Mouse (Mus musculus): Measurements from ENCODE around the gene Rxfp2. TPM values are rescaled to one million over a fixed set of nuclear protein-coding genes. Genes with fewer than 3 reads are reported as not detected.

Rxfp2 gene
- polyA plus RNA-seq, 1 experiment from 2014 or later = 0.70 TPM

- Histone ChIP-seq H3K4me2 (ENCODE audit: low read depth, low read length) (no peak overlapping the region), H3K36me3 (ENCODE audit: control insufficient read depth, insufficient read depth, low read length) (no peaks in the 10 kb centered on the region), H3K27ac (ENCODE audit: low read length) (no peak overlapping the region), H3K9me3 (ENCODE audit: control insufficient read depth, low read length) (no peaks in the 10 kb centered on the region), H3K4me3 (ENCODE audit: low read length) (no peak overlapping the region), H3K27me3 (ENCODE audit: control insufficient read depth, insufficient read depth, low read depth, low read length) (no peaks in the 10 kb centered on the region), H3K9ac (ENCODE audit: low read length) (no peak overlapping the region), H3K4me1 (replicated peaks; ENCODE audit: control insufficient read depth, insufficient read depth, low read length) (no peaks in the 10 kb centered on the region)
- ATAC-seq (ENCODE audit: low read depth) = no peak
- WGBS = 77% methylated on average over 4 of the region's 4 CpGs
Observed at GRCm38 (mm10) chr5:150053294-150053693, 34.8 kb downstream of the Rxfp2 start.

- H3K9ac ChIP-seq (ENCODE audit: low read length) = no peak overlapping the region
Observed at GRCm38 (mm10) chr5:150053956-150054355, 35.5 kb downstream of the Rxfp2 start.

GRCm38 (mm10) chr5:150055322-150055721, 36.8 kb downstream of the Rxfp2 start:
- no peaks in the 10 kb centered on the region for H3K4me1 ChIP-seq (replicated peaks; ENCODE audit: control insufficient read depth, insufficient read depth, low read length)
- H3K4me2 ChIP-seq (ENCODE audit: low read depth, low read length) = no peak overlapping the region
- H3K9ac ChIP-seq (ENCODE audit: low read length) = no peak overlapping the region
- H3K4me3 ChIP-seq (ENCODE audit: low read length) = no peak overlapping the region
- 93% methylated on average over 1 of the region's 1 CpGs for WGBS
- no peaks in the 10 kb centered on the region for H3K9me3 ChIP-seq (ENCODE audit: control insufficient read depth, low read length)
- H3K36me3 ChIP-seq (ENCODE audit: control insufficient read depth, insufficient read depth, low read length) = no peaks in the 10 kb centered on the region
- H3K27me3 ChIP-seq (ENCODE audit: control insufficient read depth, insufficient read depth, low read depth, low read length) = no peaks in the 10 kb centered on the region
- no peak overlapping the region for H3K27ac ChIP-seq (ENCODE audit: low read length)
- ATAC-seq (ENCODE audit: low read depth) = no peak

More at GRCm38 (mm10) chr5:150053956-150054355, 35.5 kb downstream of the Rxfp2 start:
- Histone ChIP-seq H3K27me3 (ENCODE audit: control insufficient read depth, insufficient read depth, low read depth, low read length) (no peaks in the 10 kb centered on the region), H3K9me3 (ENCODE audit: control insufficient read depth, low read length) (no peaks in the 10 kb centered on the region), H3K27ac (ENCODE audit: low read length) (no peak overlapping the region), H3K4me3 (ENCODE audit: low read length) (no peak overlapping the region), H3K36me3 (ENCODE audit: control insufficient read depth, insufficient read depth, low read length) (no peaks in the 10 kb centered on the region), H3K4me2 (ENCODE audit: low read depth, low read length) (no peak overlapping the region), H3K4me1 (replicated peaks; ENCODE audit: control insufficient read depth, insufficient read depth, low read length) (no peaks in the 10 kb centered on the region)
- 79% methylated on average over 7 of the region's 7 CpGs for WGBS
- no peak for ATAC-seq (ENCODE audit: low read depth)

GRCm38 (mm10) chr5:150056056-150056455, 37.6 kb downstream of the Rxfp2 start:
- Histone ChIP-seq H3K9ac (ENCODE audit: low read length) (no peak overlapping the region), H3K4me1 (replicated peaks; ENCODE audit: control insufficient read depth, insufficient read depth, low read length) (no peaks in the 10 kb centered on the region), H3K4me2 (ENCODE audit: low read depth, low read length) (no peak overlapping the region), H3K36me3 (ENCODE audit: control insufficient read depth, insufficient read depth, low read length) (no peaks in the 10 kb centered on the region), H3K9me3 (ENCODE audit: control insufficient read depth, low read length) (no peaks in the 10 kb centered on the region), H3K27ac (ENCODE audit: low read length) (no peak overlapping the region), H3K4me3 (ENCODE audit: low read length) (no peak overlapping the region), H3K27me3 (ENCODE audit: control insufficient read depth, insufficient read depth, low read depth, low read length) (no peaks in the 10 kb centered on the region)
- WGBS = 85% methylated on average over 5 of the region's 5 CpGs
- ATAC-seq (ENCODE audit: low read depth) = no peak

- Histone ChIP-seq H3K27ac (ENCODE audit: low read length) (no peak overlapping the region), H3K9me3 (ENCODE audit: control insufficient read depth, low read length) (no peaks in the 10 kb centered on the region), H3K4me1 (replicated peaks; ENCODE audit: control insufficient read depth, insufficient read depth, low read length) (no peaks in the 10 kb centered on the region), H3K4me3 (ENCODE audit: low read length) (no peak overlapping the region), H3K4me2 (ENCODE audit: low read depth, low read length) (no peak overlapping the region), H3K36me3 (ENCODE audit: control insufficient read depth, insufficient read depth, low read length) (no peaks in the 10 kb centered on the region), H3K9ac (ENCODE audit: low read length) (no peak overlapping the region), H3K27me3 (ENCODE audit: control insufficient read depth, insufficient read depth, low read depth, low read length) (no peaks in the 10 kb centered on the region)
- WGBS = 80% methylated on average over 5 of the region's 5 CpGs
- ATAC-seq (ENCODE audit: low read depth) = no peak
Observed at GRCm38 (mm10) chr5:150058845-150059244, 40.4 kb downstream of the Rxfp2 start.

GRCm38 (mm10) chr5:150059466-150059865, 41.0 kb downstream of the Rxfp2 start:
- WGBS = 83% methylated on average over 9 of the region's 9 CpGs
- no peak overlapping the region for H3K4me3 ChIP-seq (ENCODE audit: low read length)
- H3K9me3 ChIP-seq (ENCODE audit: control insufficient read depth, low read length) = no peaks in the 10 kb centered on the region
- H3K36me3 ChIP-seq (ENCODE audit: control insufficient read depth, insufficient read depth, low read length) = no peaks in the 10 kb centered on the region
- H3K4me2 ChIP-seq (ENCODE audit: low read depth, low read length) = no peak overlapping the region
- H3K4me1 ChIP-seq (replicated peaks; ENCODE audit: control insufficient read depth, insufficient read depth, low read length) = no peaks in the 10 kb centered on the region
- H3K27ac ChIP-seq (ENCODE audit: low read length) = no peak overlapping the region
- ATAC-seq (ENCODE audit: low read depth) = no peak
- no peak overlapping the region for H3K9ac ChIP-seq (ENCODE audit: low read length)
- no peaks in the 10 kb centered on the region for H3K27me3 ChIP-seq (ENCODE audit: control insufficient read depth, insufficient read depth, low read depth, low read length)

- Histone ChIP-seq H3K36me3 (ENCODE audit: control insufficient read depth, insufficient read depth, low read length) (no peaks in the 10 kb centered on the region), H3K4me3 (ENCODE audit: low read length) (no peak overlapping the region), H3K27me3 (ENCODE audit: control insufficient read depth, insufficient read depth, low read depth, low read length) (no peaks in the 10 kb centered on the region), H3K9me3 (ENCODE audit: control insufficient read depth, low read length) (no peaks in the 10 kb centered on the region), H3K4me2 (ENCODE audit: low read depth, low read length) (no peak overlapping the region), H3K27ac (ENCODE audit: low read length) (no peak overlapping the region), H3K9ac (ENCODE audit: low read length) (no peak overlapping the region), H3K4me1 (replicated peaks; ENCODE audit: control insufficient read depth, insufficient read depth, low read length) (no peaks in the 10 kb centered on the region)
- no peak for ATAC-seq (ENCODE audit: low read depth)
- WGBS = 83% methylated on average over 9 of the region's 9 CpGs
Observed at GRCm38 (mm10) chr5:150061086-150061485, 42.6 kb downstream of the Rxfp2 start.

- no peaks in the 10 kb centered on the region for H3K4me1 ChIP-seq (replicated peaks; ENCODE audit: control insufficient read depth, insufficient read depth, low read length)
- no peak overlapping the region for H3K9ac ChIP-seq (ENCODE audit: low read length)
- no peak overlapping the region for H3K27ac ChIP-seq (ENCODE audit: low read length)
- H3K27me3 ChIP-seq (ENCODE audit: control insufficient read depth, insufficient read depth, low read depth, low read length) = no peaks in the 10 kb centered on the region
- H3K36me3 ChIP-seq (ENCODE audit: control insufficient read depth, insufficient read depth, low read length) = no peaks in the 10 kb centered on the region
- H3K9me3 ChIP-seq (ENCODE audit: control insufficient read depth, low read length) = no peaks in the 10 kb centered on the region
- no peak overlapping the region for H3K4me2 ChIP-seq (ENCODE audit: low read depth, low read length)
- ATAC-seq (ENCODE audit: low read depth) = no peak
- no peak overlapping the region for H3K4me3 ChIP-seq (ENCODE audit: low read length)
- 63% methylated on average over 10 of the region's 10 CpGs for WGBS
Observed at GRCm38 (mm10) chr5:150064286-150064685, 45.8 kb downstream of the Rxfp2 start.

GRCm38 (mm10) chr5:150070086-150070485, 51.6 kb downstream of the Rxfp2 start:
- WGBS = 19% methylated on average over 10 of the region's 10 CpGs
- H3K4me2 ChIP-seq (ENCODE audit: low read depth, low read length) = no peak overlapping the region
- no peak for ATAC-seq (ENCODE audit: low read depth)
- no peaks in the 10 kb centered on the region for H3K4me1 ChIP-seq (replicated peaks; ENCODE audit: control insufficient read depth, insufficient read depth, low read length)
- no peaks in the 10 kb centered on the region for H3K36me3 ChIP-seq (ENCODE audit: control insufficient read depth, insufficient read depth, low read length)
- H3K9me3 ChIP-seq (ENCODE audit: control insufficient read depth, low read length) = no peaks in the 10 kb centered on the region
- no peaks in the 10 kb centered on the region; the same call in 1 of the 2 replicates for H3K27me3 ChIP-seq (ENCODE audit: control insufficient read depth, insufficient read depth, low read depth, low read length)
- H3K4me3 ChIP-seq (ENCODE audit: low read length) = no peak overlapping the region
- no peak overlapping the region for H3K9ac ChIP-seq (ENCODE audit: low read length)
- no peak overlapping the region for H3K27ac ChIP-seq (ENCODE audit: low read length)

GRCm38 (mm10) chr5:150071738-150072137, 53.3 kb downstream of the Rxfp2 start:
- H3K4me3 ChIP-seq (ENCODE audit: low read length) = no peak overlapping the region

More at GRCm38 (mm10) chr5:150071738-150072137, 53.3 kb downstream of the Rxfp2 start:
- Histone ChIP-seq H3K36me3 (ENCODE audit: control insufficient read depth, insufficient read depth, low read length) (no peaks in the 10 kb centered on the region), H3K9ac (ENCODE audit: low read length) (no peak overlapping the region), H3K4me1 (replicated peaks; ENCODE audit: control insufficient read depth, insufficient read depth, low read length) (no peaks in the 10 kb centered on the region), H3K9me3 (ENCODE audit: control insufficient read depth, low read length) (no peaks in the 10 kb centered on the region), H3K27ac (ENCODE audit: low read length) (no peak overlapping the region), H3K4me2 (ENCODE audit: low read depth, low read length) (no peak overlapping the region), H3K27me3 (ENCODE audit: control insufficient read depth, insufficient read depth, low read depth, low read length) (no peaks in the 10 kb centered on the region; the same call in 1 of the 2 replicates)
- ATAC-seq (ENCODE audit: low read depth) = no peak

All from lung, embryonic 16.5 days (tissue).